In genomic region chr8:75033511-75034243, GRCm38 (mm10) we compare ENCODE assay signal across 8 mouse cellular contexts. TPM values are rescaled to one million over a fixed set of nuclear protein-coding genes. Genes with fewer than 3 reads are reported as not detected.
A peak's percentile ranks its signal among the peaks of the same experiment; 100 is the strongest.
DNase-seq lines count a peak whose midpoint lies in the region; ATAC-seq lines count a peak whose summit lies in the region.

Tom1 (plus strand) TSS chr8:75033705.

- H3K9me3 ChIP-seq in forebrain, embryonic 14.5 days (replicated peaks; ENCODE audit: control insufficient read depth, low read length): no peaks in the 10 kb centered on the region
- H3K9me3 ChIP-seq in neural tube, embryonic 15.5 days (replicated peaks): no peaks in the 10 kb centered on the region

- ATAC-seq in forebrain, embryonic 14.5 days: peak; percentile 99
- ATAC-seq in neural tube, embryonic 15.5 days (ENCODE audit: low FRiP score): peak; percentile 99

- H3K9ac ChIP-seq in forebrain, embryonic 14.5 days (ENCODE audit: low read length): peak within 1 kb of the TSS; percentile 66
- peak within 1 kb of the TSS; percentile 64 for H3K9ac ChIP-seq in neural tube, embryonic 15.5 days (replicated peaks)

- WGBS in forebrain, embryonic 14.5 days: under 1% methylated on average over 55 of the region's 62 CpGs
- WGBS in neural tube, embryonic 15.5 days: under 1% methylated on average over 62 of the region's 62 CpGs

- H3K4me1 ChIP-seq in forebrain, embryonic 14.5 days (ENCODE audit: control insufficient read depth, insufficient read depth, low read length): no peaks in the 10 kb centered on the region
- peaks cover 18% of the 10 kb centered on the region for H3K4me1 ChIP-seq in neural tube, embryonic 15.5 days

- H3K27ac ChIP-seq in forebrain, embryonic 14.5 days (ENCODE audit: low read depth, low read length): peak within 1 kb of the TSS; percentile 70
- H3K27ac ChIP-seq in neural tube, embryonic 15.5 days (replicated peaks): peak within 1 kb of the TSS; percentile 89

- DNase-seq in ES-CJ7 (ENCODE audit: low read depth, low spot score): peak; percentile 99
- DNase-seq in cerebellum, adult 11 months: peak; percentile 99
- DNase-seq in forebrain, embryonic 14.5 days (ENCODE audit: low spot score): peak; percentile 98
- peak; percentile 98 to 99 for DNase-seq in heart, postnatal 14 days
- DNase-seq in layer of hippocampus, adult 11-12 months (ENCODE audit: low spot score): peak; percentile 99
- peak; percentile 96 to 97 for DNase-seq in lung, adult 18-20 months
- DNase-seq in testis, postnatal 14 days (ENCODE audit: low spot score): peak; percentile 96

- H3K27me3 ChIP-seq in forebrain, embryonic 14.5 days (replicated peaks; ENCODE audit: control insufficient read depth, insufficient read depth, low read length): no peaks in the 10 kb centered on the region
- no peaks in the 10 kb centered on the region for H3K27me3 ChIP-seq in neural tube, embryonic 15.5 days (replicated peaks)

- peak within 1 kb of the TSS; percentile 92 for H3K4me2 ChIP-seq in forebrain, embryonic 14.5 days (ENCODE audit: low read length)
- peak within 1 kb of the TSS; percentile 92 for H3K4me2 ChIP-seq in neural tube, embryonic 15.5 days

- H3K4me3 ChIP-seq in forebrain, embryonic 14.5 days (ENCODE audit: low read depth, low read length): peak within 1 kb of the TSS; percentile 61
- peak within 1 kb of the TSS; percentile 64 for H3K4me3 ChIP-seq in neural tube, embryonic 15.5 days (replicated peaks)

- H3K36me3 ChIP-seq in forebrain, embryonic 14.5 days (ENCODE audit: control insufficient read depth, insufficient read depth, low read length): peaks cover 22% of the 10 kb centered on the region
- H3K36me3 ChIP-seq in neural tube, embryonic 15.5 days: peaks cover 14% of the 10 kb centered on the region

- intact Hi-C loops in heart, postnatal 14 days (cut with DNase I): loop anchor here (5.0 kb wide), 1 partner anchor 41 kb away; the partner anchor contains the start of gene Hmgxb4

RNA-seq across cellular contexts. Expression of gene Tom1, which starts in this region (rescaled TPM):
- polyA plus RNA-seq in forebrain, embryonic 14.5 days (2014; fragmentation: Nextera tagmentation; extraction: Ambion mirVana): 16.5 and 16.9 TPM in 2 replicates
- 10 to 100 TPM; 56.5 to 56.6 TPM for total RNA-seq in heart, postnatal 14 days (2021)
- 44.1 and 44.4 TPM in 2 replicates for polyA plus RNA-seq in neural tube, embryonic 15.5 days (2015; fragmentation: Nextera tagmentation; extraction: Ambion mirVana)

Comparison
In these comparisons a context has a peak if more than half of its experiments do, and no peak if none do; other contexts are left out.
1. Peak in every context shown above with its lines: DNase-seq, ATAC-seq, H3K4me3 ChIP-seq and H3K27ac ChIP-seq.